Mouse (Mus musculus) neural tube, embryonic 11.5 days (tissue): ENCODE data around the gene Hpf1. TPM values are rescaled to one million over a fixed set of nuclear protein-coding genes. Genes with fewer than 3 reads are reported as not detected.

Experiments
- ATAC-seq: fragments of 200-750 bp; cut with Nextera tagmentation; 2 replicates; pipeline ENCODE4 v1.8.0; 2017; ENCODE audit warnings: moderate number of reproducible peaks, mild to moderate bottlenecking, moderate TSS enrichment, moderate library complexity; ENCODE audit not compliant: insufficient read depth, low FRiP score, low TSS enrichment
- DNase-seq: peaks from one replicate; pipeline ENCODE4 v3.0.0-alpha.2; 2015; ENCODE audit warnings: low spot score
- H3K27ac ChIP-seq: fragments of 300-500 bp; sonication (generic); 2 replicates; pipeline ENCODE4 v1.5.1; 2014; ENCODE audit warnings: low read depth, mild to moderate bottlenecking, low read length
- H3K27me3 ChIP-seq: fragments of 300-500 bp; sonication (generic); 2 replicates; pipeline ENCODE4 v1.6.1; 2014; ENCODE audit warnings: mild to moderate bottlenecking, low read length, mixed read lengths; ENCODE audit not compliant: control insufficient read depth, insufficient read depth
- H3K36me3 ChIP-seq: fragments of 300-500 bp; sonication (generic); 2 replicates; pipeline ENCODE4 v1.6.1; 2014; ENCODE audit warnings: mild to moderate bottlenecking, low read length, moderate library complexity, mixed read lengths; ENCODE audit not compliant: control insufficient read depth, insufficient read depth
- H3K4me1 ChIP-seq: fragments of 300-500 bp; sonication (generic); 2 replicates; pipeline ENCODE4 v1.6.1; 2014; ENCODE audit warnings: low read length, mixed read lengths; ENCODE audit not compliant: control insufficient read depth, insufficient read depth
- H3K4me2 ChIP-seq: fragments of 300-500 bp; sonication (generic); 2 replicates; pipeline ENCODE4 v1.6.1; 2014; ENCODE audit warnings: low read depth, mild to moderate bottlenecking, moderate library complexity
- H3K4me3 ChIP-seq: fragments of 300-500 bp; sonication (generic); 2 replicates; pipeline ENCODE4 v1.5.1; 2014; ENCODE audit warnings: low read depth, low read length
- H3K9ac ChIP-seq: fragments of 300-500 bp; sonication (generic); 2 replicates; pipeline ENCODE4 v1.6.1; 2014; ENCODE audit warnings: mild to moderate bottlenecking, low read length
- H3K9me3 ChIP-seq: fragments of 300-500 bp; sonication (generic); 2 replicates; pipeline ENCODE4 v1.6.1; 2016; ENCODE audit warnings: low read length; ENCODE audit not compliant: control insufficient read depth
- WGBS: fragments of 180-500 bp; shearing (Covaris S2); extraction: QIAGEN DNeasy Blood & Tissue Kit; methylation state at CpG from one replicate; pipeline ENCODE4 v1.1.7; 2014; 5-methylcytosine and 5-hydroxymethylcytosine counted together
- polyA plus RNA-seq: library from polyadenylated mRNA; unstranded; fragments of >200 nt; fragmentation: Nextera tagmentation; extraction: Ambion mirVana; gene quantifications from 2 replicates; pipeline ENCODE4 v1.2.1, GENCODE M21; 2014

The Hpf1 gene
- polyA plus RNA-seq, 1 experiment from 2014 or later = 113 TPM

DNA sequence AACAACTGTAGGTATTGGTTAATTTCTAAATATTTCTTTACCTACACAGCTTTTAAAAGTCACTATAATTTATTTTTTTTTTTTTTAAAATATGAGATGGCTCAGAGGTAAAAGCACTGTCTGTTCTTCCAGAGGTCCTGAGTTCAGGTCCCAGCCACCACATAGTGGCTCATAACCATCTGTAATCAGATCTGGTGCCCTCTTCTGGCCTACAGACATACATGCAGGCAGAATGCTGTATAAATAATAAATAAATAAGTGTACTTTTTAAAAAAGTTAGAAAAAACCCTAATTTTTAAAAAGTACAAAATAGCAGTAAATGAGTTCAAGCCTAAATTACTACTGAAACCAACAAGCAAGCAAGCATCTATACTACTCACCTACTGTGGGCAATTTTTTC is 43.4 kb downstream of the Hpf1 start:
- no peak for DNase-seq
- Histone ChIP-seq H3K4me3 (no peak overlapping the region), H3K27ac (no peak overlapping the region), H3K27me3 (no peaks in the 10 kb centered on the region), H3K4me2 (no peak overlapping the region), H3K36me3 (no peaks in the 10 kb centered on the region), H3K9ac (no peak overlapping the region), H3K4me1 (no peaks in the 10 kb centered on the region), H3K9me3 (no peaks in the 10 kb centered on the region)
- no peak for ATAC-seq

DNA sequence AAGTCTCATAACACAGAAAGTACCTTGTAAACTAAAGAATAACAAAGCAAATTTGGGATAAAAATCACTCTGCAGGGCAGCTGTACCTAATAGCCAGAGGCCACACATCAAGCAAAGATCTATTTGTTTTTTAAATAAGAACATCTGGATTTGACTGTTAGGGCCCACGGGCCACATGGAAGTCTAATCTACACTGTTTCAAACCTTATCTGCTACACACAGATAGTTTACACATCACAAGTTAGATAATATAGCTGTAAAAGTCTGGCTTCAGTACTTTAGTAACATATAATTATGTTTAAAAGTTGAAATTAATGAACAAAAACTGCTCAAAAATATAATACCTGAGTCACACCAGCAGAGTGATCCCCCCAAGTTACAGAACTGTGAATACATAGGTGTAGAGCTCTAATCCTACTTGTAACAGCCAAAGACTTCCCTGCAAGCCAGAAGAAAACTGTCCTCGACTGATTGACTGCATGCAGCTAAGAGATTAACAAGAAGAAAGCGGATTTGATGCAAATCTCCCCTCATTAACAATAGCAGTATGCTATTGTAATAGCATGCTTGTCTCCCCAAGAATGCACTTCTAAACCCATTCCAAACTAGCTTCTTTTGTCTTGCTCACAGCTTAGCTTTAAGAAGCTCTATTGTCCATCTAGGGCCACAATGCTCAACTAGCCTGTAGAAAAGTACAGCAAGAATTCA is 48.7 kb downstream of the Hpf1 start:
- no peaks in the 10 kb centered on the region for H3K4me1 ChIP-seq
- ATAC-seq = no peak
- WGBS = 63% methylated on average over 3 of the region's 3 CpGs

GRCm38 (mm10) chr8:60942867-60943266 is 52.6 kb downstream of the Hpf1 start:
- WGBS = 94% methylated on average over 2 of the region's 2 CpGs

More for the DNA sequence above, 48.7 kb downstream of the Hpf1 start:
- H3K36me3 ChIP-seq = no peaks in the 10 kb centered on the region
- H3K9ac ChIP-seq = no peak overlapping the region
- DNase-seq = no peak
- H3K27me3 ChIP-seq = no peaks in the 10 kb centered on the region
- no peaks in the 10 kb centered on the region for H3K9me3 ChIP-seq
- H3K4me3 ChIP-seq = no peak overlapping the region
- no peak overlapping the region for H3K27ac ChIP-seq
- H3K4me2 ChIP-seq = no peak overlapping the region

GRCm38 (mm10) chr8:60947503-60947902 is 57.3 kb downstream of the Hpf1 start:
- no peak for ATAC-seq
- Histone ChIP-seq H3K4me1 (no peaks in the 10 kb centered on the region), H3K27ac (no peak overlapping the region), H3K9ac (no peak overlapping the region), H3K4me2 (no peak overlapping the region), H3K36me3 (no peaks in the 10 kb centered on the region), H3K4me3 (no peak overlapping the region), H3K9me3 (no peaks in the 10 kb centered on the region), H3K27me3 (no peaks in the 10 kb centered on the region)
- no peak for DNase-seq

More at GRCm38 (mm10) chr8:60942867-60943266, 52.6 kb downstream of the Hpf1 start:
- H3K27ac ChIP-seq = no peak overlapping the region
- H3K27me3 ChIP-seq = no peaks in the 10 kb centered on the region
- no peak overlapping the region for H3K9ac ChIP-seq
- H3K9me3 ChIP-seq = no peaks in the 10 kb centered on the region
- no peak overlapping the region for H3K4me2 ChIP-seq
- no peaks in the 10 kb centered on the region for H3K4me1 ChIP-seq
- ATAC-seq (no peak), DNase-seq (no peak)
- H3K4me3 ChIP-seq = no peak overlapping the region
- H3K36me3 ChIP-seq = no peaks in the 10 kb centered on the region

DNA sequence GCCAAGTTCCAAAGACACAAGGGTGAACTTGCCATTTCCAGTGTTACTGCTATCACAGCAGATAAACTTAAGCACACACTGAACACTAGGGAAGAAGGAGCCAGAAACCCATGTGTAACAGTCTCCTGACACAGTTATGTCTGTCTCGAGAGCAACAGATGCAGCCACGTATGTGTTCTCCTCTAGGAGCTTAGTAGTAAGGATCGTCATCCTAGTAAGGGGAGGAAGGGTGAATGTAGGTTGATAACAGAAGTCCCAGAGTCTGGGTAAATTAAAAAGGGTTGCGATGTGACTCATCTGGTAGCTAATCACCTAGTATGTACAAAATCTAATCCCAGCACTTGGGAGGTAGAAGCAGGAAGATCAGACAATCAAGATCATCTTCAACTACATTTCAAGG is 59.6 kb downstream of the Hpf1 start:
- Histone ChIP-seq H3K27ac (no peak overlapping the region), H3K4me1 (no peaks in the 10 kb centered on the region; the same call in 1 of the 2 replicates), H3K9me3 (no peaks in the 10 kb centered on the region), H3K36me3 (no peaks in the 10 kb centered on the region), H3K4me3 (no peak overlapping the region), H3K4me2 (no peak overlapping the region), H3K9ac (no peak overlapping the region), H3K27me3 (no peaks in the 10 kb centered on the region)
- 88% methylated on average over 4 of the region's 4 CpGs for WGBS
- no peak for DNase-seq
- no peak for ATAC-seq

DNA sequence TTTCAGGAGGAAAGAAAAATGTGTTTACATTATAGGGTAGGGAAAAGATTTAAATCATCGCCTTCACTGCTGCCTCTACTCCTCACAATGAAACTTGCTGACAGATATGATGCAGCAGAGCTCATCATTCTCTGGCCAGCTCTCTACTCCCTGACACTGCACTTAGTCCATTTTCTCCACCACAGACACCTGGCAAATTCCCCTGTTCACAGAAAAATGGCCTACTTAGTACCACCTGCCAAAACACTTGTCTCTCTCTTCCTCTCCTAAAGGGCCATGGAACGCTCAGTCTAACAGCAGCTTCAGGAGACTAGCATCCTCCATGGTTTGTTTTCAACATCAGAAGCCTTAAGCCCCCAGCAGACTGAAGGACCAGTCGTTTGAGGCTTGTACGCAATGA is 61.1 kb downstream of the Hpf1 start:
- Histone ChIP-seq H3K4me3 (no peak overlapping the region), H3K27me3 (no peaks in the 10 kb centered on the region), H3K27ac (no peak overlapping the region), H3K4me2 (no peak overlapping the region), H3K4me1 (no peaks in the 10 kb centered on the region; the same call in 1 of the 2 replicates), H3K9me3 (no peaks in the 10 kb centered on the region), H3K9ac (no peak overlapping the region), H3K36me3 (no peaks in the 10 kb centered on the region)
- DNase-seq = no peak
- no peak for ATAC-seq
- whole genome bisulfite sequencing = 78% methylated on average over 4 of the region's 4 CpGs

DNA sequence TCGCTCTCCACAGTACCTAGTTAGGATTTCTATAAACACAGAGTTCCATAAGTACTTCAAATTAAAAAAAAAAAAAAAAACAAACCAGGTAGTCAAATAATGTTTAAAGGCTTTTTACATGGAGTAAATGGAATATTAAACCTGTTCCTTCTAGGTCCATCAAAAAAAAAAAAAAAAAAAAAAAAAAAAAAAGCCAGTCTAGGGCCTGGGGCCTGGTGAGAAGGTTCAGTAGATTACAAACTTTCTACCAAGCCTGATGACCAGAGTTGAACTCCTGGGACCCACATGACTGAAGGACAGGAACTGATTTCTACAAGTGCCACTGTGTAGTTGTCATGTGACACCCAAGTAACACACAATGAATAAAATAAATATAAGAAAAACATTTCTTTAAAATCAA is 61.5 kb downstream of the Hpf1 start:
- H3K36me3 ChIP-seq = no peaks in the 10 kb centered on the region

GRCm38 (mm10) chr8:60952803-60953202 is 62.6 kb downstream of the Hpf1 start:
- H3K4me2 ChIP-seq = no peak overlapping the region
- H3K27ac ChIP-seq = no peak overlapping the region
- H3K9ac ChIP-seq = no peak overlapping the region
- ATAC-seq = no peak
- H3K27me3 ChIP-seq = no peaks in the 10 kb centered on the region
- no peak for DNase-seq
- no peaks in the 10 kb centered on the region for H3K9me3 ChIP-seq
- no peaks in the 10 kb centered on the region for H3K36me3 ChIP-seq
- 79% methylated on average over 5 of the region's 5 CpGs for WGBS
- H3K4me1 ChIP-seq = no peaks in the 10 kb centered on the region; the same call in 1 of the 2 replicates
- H3K4me3 ChIP-seq = no peak overlapping the region

More for the DNA sequence above, 61.5 kb downstream of the Hpf1 start:
- Histone ChIP-seq H3K9me3 (no peaks in the 10 kb centered on the region), H3K27me3 (no peaks in the 10 kb centered on the region), H3K4me3 (no peak overlapping the region), H3K27ac (no peak overlapping the region), H3K4me2 (no peak overlapping the region), H3K9ac (no peak overlapping the region), H3K4me1 (no peaks in the 10 kb centered on the region; the same call in 1 of the 2 replicates)
- DNase-seq (no peak), ATAC-seq (no peak)
- WGBS = 100% methylated on average over 1 of the region's 1 CpGs

- DNase-seq = peak; percentile 79
- Histone ChIP-seq H3K27me3 (no peaks in the 10 kb centered on the region), H3K4me3 (peak overlapping the region; percentile 29), H3K27ac (peak overlapping the region; percentile 90), H3K9me3 (no peaks in the 10 kb centered on the region), H3K36me3 (no peaks in the 10 kb centered on the region), H3K9ac (peak overlapping the region; percentile 33), H3K4me1 (no peaks in the 10 kb centered on the region; the same call in 1 of the 2 replicates), H3K4me2 (peak overlapping the region; percentile 48)
- peak; percentile 93 for ATAC-seq
- under 1% methylated on average over 15 of the region's 15 CpGs for WGBS
These were observed 64.2 kb downstream of the Hpf1 start for GRCm38 (mm10) chr8:60954281-60955014.
